Mouse (Mus musculus) heart, embryonic 15.5 days (tissue): ENCODE results near the gene 1700061G19Rik. TPM values are rescaled to one million over a fixed set of nuclear protein-coding genes. Genes with fewer than 3 reads are reported as not detected.

Experiments used
- ATAC-seq: fragments of 200-750 bp; cut with Nextera tagmentation; replicated peaks from 2 replicates; pipeline ENCODE4 v1.8.0; 2017; ENCODE audit warnings: low read depth, moderate TSS enrichment; ENCODE audit not compliant: insufficient number of reproducible peaks, insufficient read depth, low FRiP score
- H3K27ac ChIP-seq: fragments of 300-500 bp; sonication (generic); 2 replicates; pipeline ENCODE4 v1.5.1; 2015; ENCODE audit warnings: mild to moderate bottlenecking, inconsistent platforms
- H3K27me3 ChIP-seq: fragments of 300-500 bp; sonication (generic); 2 replicates; pipeline ENCODE4 v1.6.1; 2015; ENCODE audit warnings: inconsistent platforms
- H3K36me3 ChIP-seq: fragments of 300-500 bp; sonication (generic); 2 replicates; pipeline ENCODE4 v1.6.1; 2015; ENCODE audit warnings: mild to moderate bottlenecking, inconsistent platforms
- H3K4me1 ChIP-seq: fragments of 300-500 bp; sonication (generic); replicated peaks from 2 replicates; pipeline ENCODE4 v1.6.1; 2015; ENCODE audit warnings: inconsistent platforms
- H3K4me2 ChIP-seq: fragments of 300-500 bp; sonication (generic); 2 replicates; pipeline ENCODE4 v1.6.1; 2015; ENCODE audit warnings: inconsistent platforms, mild to moderate bottlenecking, moderate library complexity
- H3K4me3 ChIP-seq: fragments of 300-500 bp; sonication (generic); 2 replicates; pipeline ENCODE4 v1.5.1; 2015; ENCODE audit warnings: mild to moderate bottlenecking, inconsistent platforms
- H3K9ac ChIP-seq: fragments of 300-500 bp; sonication (generic); 2 replicates; pipeline ENCODE4 v1.6.1; 2015; ENCODE audit warnings: mild to moderate bottlenecking, inconsistent platforms
- H3K9me3 ChIP-seq: fragments of 300-500 bp; sonication (generic); replicated peaks from 2 replicates; pipeline ENCODE4 v1.6.1; 2016; ENCODE audit warnings: inconsistent platforms
- WGBS: fragments of 180-500 bp; shearing (Covaris S2); methylation state at CpG from one replicate; pipeline ENCODE4 v1.1.7; 2015; ENCODE audit warnings: mixed read lengths; 5-methylcytosine and 5-hydroxymethylcytosine counted together
- polyA plus RNA-seq: library from polyadenylated mRNA; unstranded; fragments of >200 nt; fragmentation: Nextera tagmentation; extraction: Ambion mirVana; gene quantifications from 2 replicates; pipeline ENCODE4 v1.2.1, GENCODE M21; 2015

Gene 1700061G19Rik
- 0.30 and 0.43 TPM in 2 replicates for polyA plus RNA-seq

DNA sequence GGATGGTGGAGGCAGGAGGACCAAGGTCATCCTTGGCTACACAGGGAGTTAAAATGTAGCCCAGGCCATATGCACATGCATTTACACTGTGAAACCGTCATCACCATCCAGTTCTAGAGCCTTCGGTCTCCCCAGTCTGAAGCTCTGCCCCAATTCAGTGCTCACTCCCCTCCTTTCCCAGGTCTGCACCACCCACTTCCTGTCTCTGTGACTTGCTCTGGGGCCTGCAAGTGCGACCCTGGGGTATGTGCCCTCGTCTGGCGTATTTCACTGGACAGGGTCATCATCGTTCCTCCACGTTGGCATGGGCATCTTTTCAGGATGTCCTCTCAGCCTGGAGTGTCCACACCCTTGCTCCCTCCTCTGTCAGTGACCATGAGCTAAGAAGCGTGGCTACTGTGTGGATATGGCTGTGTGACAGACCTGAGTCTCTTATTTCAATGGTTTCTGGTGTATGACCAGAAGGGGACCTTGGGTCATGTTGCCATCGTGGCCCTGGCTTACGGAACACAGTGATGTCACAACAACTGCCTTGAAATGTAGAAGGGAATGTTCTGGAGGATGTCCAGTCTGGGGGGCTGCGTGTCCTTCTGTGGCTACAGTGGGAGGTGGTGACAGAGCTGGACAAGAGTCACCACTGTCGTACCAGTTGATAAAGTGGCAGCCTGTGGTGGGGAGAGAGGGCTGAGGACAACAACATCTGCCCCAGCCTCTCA is at the start of gene 1700061G19Rik:
Gene 1700061G19Rik, plus strand, starts transcription at position 542 of the 716 bp plus-strand sequence.
- Histone ChIP-seq H3K9ac (no peak within 1 kb of the TSS), H3K4me2 (no peak within 1 kb of the TSS), H3K27me3 (no peaks in the 10 kb centered on the region), H3K36me3 (no peaks in the 10 kb centered on the region), H3K4me3 (no peak within 1 kb of the TSS), H3K9me3 (no peaks in the 10 kb centered on the region), H3K27ac (no peak within 1 kb of the TSS), H3K4me1 (no peaks in the 10 kb centered on the region)
- 72% methylated on average over 12 of the region's 12 CpGs for WGBS
- no peak for ATAC-seq

GRCm38 (mm10) chr17:56826718-56827117 is 48.6 kb upstream of the 1700061G19Rik start:
- Histone ChIP-seq H3K4me3 (no peak overlapping the region), H3K27me3 (no peaks in the 10 kb centered on the region), H3K9me3 (no peaks in the 10 kb centered on the region), H3K9ac (no peak overlapping the region), H3K4me1 (peaks cover 21% of the 10 kb centered on the region), H3K4me2 (no peak overlapping the region), H3K27ac (no peak overlapping the region), H3K36me3 (no peaks in the 10 kb centered on the region)
- 69% methylated on average over 2 of the region's 2 CpGs for WGBS
- ATAC-seq, result no peak

GRCm38 (mm10) chr17:56829171-56829570 is 46.1 kb upstream of the 1700061G19Rik start:
- Histone ChIP-seq H3K27me3 (no peaks in the 10 kb centered on the region), H3K36me3 (no peaks in the 10 kb centered on the region), H3K4me1 (peaks cover 21% of the 10 kb centered on the region), H3K9ac (0 out of 2 replicates have a peak overlapping the region, but pooled peaks have one; percentile 1), H3K4me2 (peak overlapping the region; percentile 94), H3K4me3 (peak overlapping the region; percentile 80), H3K27ac (no peak overlapping the region), H3K9me3 (no peaks in the 10 kb centered on the region)
- ATAC-seq, result no peak
- WGBS, result 42% methylated on average over 11 of the region's 11 CpGs

DNA sequence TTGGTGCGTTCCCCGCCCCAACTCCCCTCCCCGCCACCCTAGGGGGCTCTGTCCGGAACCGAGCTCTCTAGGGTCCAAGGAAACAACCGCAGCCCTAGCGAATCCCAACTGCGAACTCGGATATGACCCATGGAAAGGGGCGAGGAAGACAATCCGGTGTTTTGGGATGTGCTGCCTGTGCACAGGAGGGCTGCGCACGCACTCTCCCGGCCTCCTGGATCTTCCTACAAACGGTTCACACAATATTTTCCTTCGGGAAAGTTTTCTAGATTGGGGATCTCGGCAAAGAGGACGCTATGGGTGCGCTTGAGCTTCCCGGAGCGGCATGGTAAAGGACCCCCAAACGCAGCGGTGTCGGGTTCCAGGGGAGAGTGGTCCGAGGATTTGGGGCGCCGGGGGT is 45.5 kb upstream of the 1700061G19Rik start:
- H3K27me3 ChIP-seq, result no peaks in the 10 kb centered on the region
- H3K4me2 ChIP-seq, result peak overlapping the region; percentile 94
- peak overlapping the region; percentile 69 for H3K9ac ChIP-seq
- 1% methylated on average over 27 of the region's 27 CpGs for WGBS
- no peaks in the 10 kb centered on the region for H3K9me3 ChIP-seq
- no peaks in the 10 kb centered on the region for H3K36me3 ChIP-seq
- ATAC-seq, result no peak
- peaks cover 21% of the 10 kb centered on the region for H3K4me1 ChIP-seq
- H3K27ac ChIP-seq, result no peak overlapping the region
- H3K4me3 ChIP-seq, result peak overlapping the region; percentile 80

DNA sequence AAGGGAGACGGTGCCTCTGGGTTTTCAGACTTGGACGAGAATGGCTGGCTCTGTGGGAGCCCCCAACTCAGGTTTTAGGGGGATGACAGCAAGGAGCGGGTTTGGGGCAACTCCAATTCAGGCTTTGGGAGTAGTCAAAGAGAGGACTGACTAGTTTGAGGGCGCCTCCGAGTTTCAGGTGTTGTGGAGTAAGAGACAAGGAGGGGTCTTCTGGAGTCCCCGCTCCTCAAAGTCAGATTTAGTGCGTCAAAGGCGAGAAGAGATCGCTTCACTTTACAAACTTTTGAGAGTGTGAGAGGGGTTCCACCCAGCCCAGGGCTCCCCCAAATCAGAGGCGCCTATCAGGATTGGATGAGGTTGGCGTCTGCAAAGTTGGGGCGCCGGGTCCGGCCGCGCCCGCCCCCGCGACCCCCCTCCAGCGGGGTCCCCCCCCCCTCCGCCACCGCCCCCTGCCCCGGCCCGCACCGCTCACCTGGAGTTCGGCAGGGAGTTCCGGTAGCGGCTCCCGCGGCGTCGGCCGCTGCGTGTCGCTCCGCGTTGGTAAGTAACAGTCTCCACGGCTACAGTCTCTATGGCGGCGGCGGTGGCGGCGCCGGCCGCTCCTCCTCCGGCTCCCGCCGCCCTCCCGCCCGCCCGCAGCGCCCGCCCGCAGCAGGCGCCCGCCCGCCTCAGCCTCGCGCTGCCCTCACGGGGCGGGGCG is 44.7 kb upstream of the 1700061G19Rik start, which contains the start of gene Rfx2:
Gene Rfx2, minus strand, starts transcription at position 603 of the 700 bp plus-strand sequence.
- Histone ChIP-seq H3K4me2 (peak within 1 kb of the TSS; percentile 94), H3K27ac (0 out of 2 replicates have a peak within 1 kb of the TSS, but pooled peaks have one; percentile 18), H3K9me3 (no peaks in the 10 kb centered on the region), H3K9ac (peak within 1 kb of the TSS; percentile 69), H3K27me3 (no peaks in the 10 kb centered on the region), H3K36me3 (no peaks in the 10 kb centered on the region), H3K4me1 (peaks cover 21% of the 10 kb centered on the region), H3K4me3 (peak within 1 kb of the TSS; percentile 80)
- under 1% methylated on average over 48 of the region's 62 CpGs for WGBS
- ATAC-seq, result no peak

DNA sequence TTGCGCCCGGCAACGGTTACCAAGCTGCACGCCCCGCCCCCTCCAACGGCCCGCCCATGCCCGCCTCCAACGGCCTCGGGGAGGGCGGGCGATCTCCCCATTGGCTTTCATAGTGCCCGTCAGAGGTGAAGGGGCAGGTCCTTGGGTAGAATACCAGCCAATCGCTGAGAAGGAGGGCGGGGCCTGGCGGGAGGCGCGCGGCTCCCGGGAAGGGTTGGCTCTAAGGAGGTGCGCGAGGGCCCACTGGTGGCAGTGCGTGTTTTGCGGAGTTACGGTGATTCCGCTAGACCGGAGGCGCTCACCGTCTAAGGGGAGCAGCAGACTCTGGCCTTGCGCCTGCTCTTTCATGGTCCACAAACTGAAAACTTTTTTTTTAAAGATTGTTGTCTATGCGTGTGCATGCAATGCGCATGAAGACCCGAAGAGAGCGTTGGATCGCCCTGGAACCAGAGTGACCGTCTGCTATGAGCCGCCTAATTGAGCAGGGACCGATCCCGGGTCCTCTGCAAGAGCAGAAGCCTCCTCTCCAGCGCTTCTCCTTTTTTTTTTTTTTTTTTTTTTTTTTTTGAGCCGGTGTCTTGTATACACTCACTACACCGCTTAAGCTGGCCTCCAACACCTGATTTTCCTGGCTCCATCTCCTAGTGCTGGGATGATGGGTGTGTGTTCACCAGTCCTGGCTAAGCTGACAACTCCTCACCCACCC is 44.0 kb upstream of the 1700061G19Rik start:
- WGBS, result under 1% methylated on average over 42 of the region's 42 CpGs
- Histone ChIP-seq H3K27ac (no peak overlapping the region), H3K27me3 (no peaks in the 10 kb centered on the region), H3K4me3 (peak overlapping the region; percentile 80), H3K9ac (peak overlapping the region; percentile 69), H3K4me1 (peaks cover 21% of the 10 kb centered on the region), H3K36me3 (no peaks in the 10 kb centered on the region), H3K4me2 (peak overlapping the region; percentile 94), H3K9me3 (no peaks in the 10 kb centered on the region)
- peak; percentile 99 for ATAC-seq

DNA sequence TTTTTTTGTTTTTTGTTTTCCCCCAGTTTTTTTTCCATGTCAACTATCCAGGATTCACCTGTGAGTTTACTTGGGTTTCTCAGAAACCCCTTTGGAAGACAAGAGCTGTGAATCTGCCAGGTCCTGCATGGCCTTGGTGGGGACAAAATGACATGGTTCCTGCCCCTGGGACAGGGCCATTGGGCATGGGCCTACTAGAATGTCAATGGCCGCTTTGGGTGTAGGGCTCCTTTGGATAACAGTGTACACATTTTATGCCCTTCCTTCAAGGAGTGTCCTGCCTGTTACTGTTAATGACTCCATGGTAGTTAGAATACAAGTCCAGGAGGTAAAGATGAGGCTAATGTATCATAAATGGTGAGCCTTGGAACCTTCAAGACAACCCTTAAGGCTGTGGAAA is 42.4 kb upstream of the 1700061G19Rik start:
- Histone ChIP-seq H3K27ac (no peak overlapping the region), H3K4me1 (peaks cover 21% of the 10 kb centered on the region), H3K4me3 (no peak overlapping the region), H3K36me3 (no peaks in the 10 kb centered on the region), H3K9me3 (no peaks in the 10 kb centered on the region), H3K27me3 (no peaks in the 10 kb centered on the region), H3K9ac (no peak overlapping the region), H3K4me2 (no peak overlapping the region)
- ATAC-seq, result no peak
- WGBS, result 75% methylated on average over 1 of the region's 1 CpGs

- 80% methylated on average over 1 of the region's 1 CpGs for WGBS
- H3K9ac ChIP-seq, result no peak overlapping the region
- ATAC-seq, result no peak
- H3K4me1 ChIP-seq, result peaks cover 21% of the 10 kb centered on the region
- H3K9me3 ChIP-seq, result no peaks in the 10 kb centered on the region
- no peaks in the 10 kb centered on the region for H3K27me3 ChIP-seq
- no peak overlapping the region for H3K4me2 ChIP-seq
- H3K36me3 ChIP-seq, result no peaks in the 10 kb centered on the region
- H3K27ac ChIP-seq, result no peak overlapping the region
- H3K4me3 ChIP-seq, result no peak overlapping the region
These were observed 41.9 kb upstream of the 1700061G19Rik start for GRCm38 (mm10) chr17:56833381-56833780.

DNA sequence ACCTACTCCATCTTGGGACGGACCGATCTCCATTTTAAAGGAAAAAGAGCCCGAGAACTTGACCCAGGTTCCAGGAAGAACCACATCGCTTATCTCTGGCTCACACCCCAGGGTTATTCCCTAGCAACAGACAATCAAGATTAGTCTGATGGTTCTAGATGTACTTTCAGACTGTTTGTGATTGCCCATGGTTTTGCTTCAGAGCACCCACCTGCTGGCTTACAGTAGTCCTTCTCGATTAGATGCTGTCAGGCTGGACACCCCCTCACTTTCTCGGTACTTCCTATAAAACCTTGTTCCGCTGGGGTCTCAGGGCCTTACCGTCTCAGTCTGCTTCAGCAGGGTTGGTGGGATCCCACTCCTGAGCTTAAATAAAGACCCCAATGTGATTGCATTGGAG is 38.9 kb upstream of the 1700061G19Rik start:
- peaks cover 3% of the 10 kb centered on the region; the same call in 1 of the 2 replicates for H3K4me1 ChIP-seq
- no peak for ATAC-seq
- H3K9me3 ChIP-seq, result no peaks in the 10 kb centered on the region
- no peak overlapping the region for H3K9ac ChIP-seq
- H3K4me2 ChIP-seq, result no peak overlapping the region
- 82% methylated on average over 8 of the region's 8 CpGs for WGBS
- H3K4me3 ChIP-seq, result no peak overlapping the region
- H3K36me3 ChIP-seq, result no peaks in the 10 kb centered on the region
- no peak overlapping the region for H3K27ac ChIP-seq
- H3K27me3 ChIP-seq, result no peaks in the 10 kb centered on the region

GRCm38 (mm10) chr17:56840524-56840923 is 34.8 kb upstream of the 1700061G19Rik start:
- no peak overlapping the region for H3K9ac ChIP-seq
- no peak for ATAC-seq
- H3K27me3 ChIP-seq, result no peaks in the 10 kb centered on the region
- H3K4me3 ChIP-seq, result no peak overlapping the region
- H3K27ac ChIP-seq, result no peak overlapping the region
- H3K4me1 ChIP-seq, result no peaks in the 10 kb centered on the region
- H3K4me2 ChIP-seq, result no peak overlapping the region
- no peaks in the 10 kb centered on the region for H3K36me3 ChIP-seq
- 79% methylated on average over 7 of the region's 7 CpGs for WGBS
- H3K9me3 ChIP-seq, result no peaks in the 10 kb centered on the region

DNA sequence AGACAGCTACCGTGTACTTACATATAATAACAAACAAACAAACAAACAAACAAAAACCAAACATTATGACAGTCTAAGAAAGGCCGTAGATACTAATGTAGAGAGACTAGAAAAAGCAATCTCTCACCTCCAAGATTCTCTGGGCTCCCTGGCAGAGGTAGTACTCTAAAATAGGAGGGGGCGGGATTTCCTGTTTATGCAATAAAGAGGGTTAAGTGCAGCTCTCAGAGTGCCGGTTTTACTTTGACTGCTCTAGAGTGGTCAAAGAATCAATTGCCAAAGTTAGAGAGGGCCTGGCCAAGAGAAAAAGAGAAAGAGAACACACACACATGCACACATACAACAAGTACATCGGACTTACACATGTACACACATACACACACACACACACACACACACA is 33.1 kb upstream of the 1700061G19Rik start:
- WGBS, result 78% methylated on average over 5 of the region's 5 CpGs
- Histone ChIP-seq H3K4me1 (no peaks in the 10 kb centered on the region), H3K9ac (no peak overlapping the region)

More for the DNA sequence above, 33.1 kb upstream of the 1700061G19Rik start:
- Histone ChIP-seq H3K4me3 (no peak overlapping the region), H3K36me3 (no peaks in the 10 kb centered on the region), H3K27me3 (no peaks in the 10 kb centered on the region), H3K9me3 (no peaks in the 10 kb centered on the region), H3K4me2 (no peak overlapping the region), H3K27ac (no peak overlapping the region)
- no peak for ATAC-seq
